Mouse (Mus musculus): ENCODE data around the gene Brf1. TPM values are rescaled to one million over a fixed set of nuclear protein-coding genes. Genes with fewer than 3 reads are reported as not detected.

Gene Brf1
- polyA plus RNA-seq, 1 experiment from 2014 or later, result 75.5 TPM

DNA sequence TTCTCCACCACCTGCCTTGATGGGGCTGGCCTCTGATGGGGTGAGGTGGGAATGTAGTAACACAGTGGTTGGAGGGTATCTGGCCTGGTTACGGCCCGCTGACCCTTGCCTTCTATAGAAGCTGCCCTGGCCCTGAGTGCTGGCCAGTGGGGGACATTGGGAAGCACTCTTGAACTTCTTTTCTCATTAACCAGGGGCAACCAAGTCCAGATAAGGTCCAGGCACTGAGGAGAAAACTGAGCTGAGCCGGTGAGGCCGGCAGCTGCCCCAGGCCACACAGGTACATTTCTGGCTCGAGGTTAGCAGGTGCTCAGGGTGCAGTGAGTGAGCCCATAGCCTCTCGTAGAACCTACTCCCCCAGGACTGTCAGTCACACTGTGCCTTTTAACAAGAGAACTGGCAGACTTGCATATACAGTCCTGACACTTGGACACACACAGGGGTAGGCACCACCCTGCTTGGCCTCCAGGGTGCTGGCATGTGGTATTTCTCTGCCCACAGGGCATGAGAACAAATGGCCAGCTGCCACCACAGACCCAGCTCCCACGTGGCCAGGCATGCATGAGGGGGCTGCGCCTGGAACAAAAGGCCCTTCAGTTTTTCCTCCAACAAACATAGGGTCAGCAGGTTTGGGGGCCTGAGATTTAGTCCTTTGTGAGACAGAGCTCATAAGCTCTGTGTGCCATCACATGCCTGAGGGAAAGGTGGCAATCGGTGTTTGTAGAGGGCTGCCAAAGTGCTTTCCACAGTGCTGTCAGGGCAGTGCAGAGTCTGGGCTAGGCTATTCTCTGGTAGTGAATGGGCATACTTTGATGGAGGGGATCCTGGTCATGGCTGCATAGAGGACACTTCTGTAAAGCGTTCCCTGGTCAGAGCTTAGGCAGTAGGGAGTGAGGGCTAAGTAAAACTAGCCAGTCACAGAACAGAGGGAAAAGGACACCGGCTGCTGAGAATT, 32.1 kb upstream of the Brf1 start:
- Histone ChIP-seq H3K4me2 (replicated peaks) (no peak overlapping the region; the same call in 1 of the 2 replicates), H3K9ac (0 out of 2 replicates have a peak overlapping the region, but pooled peaks have one; percentile 4), H3K27me3 (no peaks in the 10 kb centered on the region), H3K4me1 (peaks cover 35% of the 10 kb centered on the region), H3K9me3 (replicated peaks) (no peaks in the 10 kb centered on the region), H3K4me3 (no peak overlapping the region), H3K36me3 (0 out of 2 replicates have a peak, but pooled peaks cover 1% of the 10 kb centered on the region), H3K27ac (peak overlapping the region; percentile 55)
- ATAC-seq (ENCODE audit: low FRiP score), result peak; percentile 56
- 65% methylated on average over 11 of the region's 11 CpGs for WGBS

DNA sequence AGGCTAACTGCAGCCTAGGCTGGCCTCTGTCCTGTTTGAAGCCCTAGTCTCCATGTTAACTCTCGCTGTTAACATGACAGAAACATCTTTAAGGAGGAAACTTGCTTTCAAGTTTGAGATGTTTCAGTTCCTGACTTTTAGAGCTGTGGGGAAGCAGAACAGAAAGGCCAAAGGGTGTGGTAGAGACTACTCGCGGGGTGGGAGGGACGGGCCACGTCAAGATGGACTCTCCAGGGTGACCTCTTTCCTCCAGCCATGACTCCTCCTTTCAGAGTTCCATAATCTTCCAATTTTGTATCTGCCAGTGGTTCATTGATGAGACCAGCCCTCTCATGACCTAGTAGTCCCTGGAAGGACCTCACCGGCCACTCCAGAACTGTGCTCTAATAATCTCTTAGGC, 30.9 kb upstream of the Brf1 start:
- 91% methylated on average over 6 of the region's 6 CpGs for WGBS
- Histone ChIP-seq H3K4me3 (no peak overlapping the region), H3K27ac (no peak overlapping the region), H3K9ac (no peak overlapping the region), H3K36me3 (peaks cover 6% of the 10 kb centered on the region; the same call in 1 of the 2 replicates), H3K9me3 (replicated peaks) (no peaks in the 10 kb centered on the region), H3K27me3 (no peaks in the 10 kb centered on the region), H3K4me2 (replicated peaks) (no peak overlapping the region), H3K4me1 (peaks cover 41% of the 10 kb centered on the region)
- no peak for ATAC-seq (ENCODE audit: low FRiP score)

DNA sequence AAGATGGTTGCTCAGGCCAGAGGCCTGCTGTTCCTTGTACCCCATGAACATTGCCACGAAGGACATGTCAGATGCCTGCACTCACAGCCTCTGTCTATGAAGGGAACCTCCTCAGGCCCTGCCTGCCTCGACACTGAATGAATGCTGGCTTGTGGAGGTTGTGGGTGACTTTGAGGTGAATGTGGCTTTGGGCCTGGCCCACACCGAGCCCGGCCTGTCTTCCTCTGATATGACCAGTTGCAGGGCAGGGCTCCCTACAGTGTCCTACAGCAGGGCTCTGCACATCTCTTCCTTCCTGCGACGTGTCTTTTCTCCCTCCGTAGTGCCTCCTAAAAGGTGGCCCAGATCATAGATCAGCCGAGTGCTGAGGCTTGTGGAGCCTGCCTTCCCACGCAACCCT, 30.5 kb upstream of the Brf1 start:
- WGBS, result 86% methylated on average over 9 of the region's 9 CpGs
- H3K4me3 ChIP-seq, result no peak overlapping the region
- no peak overlapping the region for H3K9ac ChIP-seq
- no peak overlapping the region for H3K4me2 ChIP-seq (replicated peaks)
- no peaks in the 10 kb centered on the region for H3K9me3 ChIP-seq (replicated peaks)
- H3K4me1 ChIP-seq, result peaks cover 41% of the 10 kb centered on the region
- no peak for ATAC-seq (ENCODE audit: low FRiP score)
- no peaks in the 10 kb centered on the region for H3K27me3 ChIP-seq
- no peak overlapping the region for H3K27ac ChIP-seq
- H3K36me3 ChIP-seq, result peaks cover 6% of the 10 kb centered on the region

DNA sequence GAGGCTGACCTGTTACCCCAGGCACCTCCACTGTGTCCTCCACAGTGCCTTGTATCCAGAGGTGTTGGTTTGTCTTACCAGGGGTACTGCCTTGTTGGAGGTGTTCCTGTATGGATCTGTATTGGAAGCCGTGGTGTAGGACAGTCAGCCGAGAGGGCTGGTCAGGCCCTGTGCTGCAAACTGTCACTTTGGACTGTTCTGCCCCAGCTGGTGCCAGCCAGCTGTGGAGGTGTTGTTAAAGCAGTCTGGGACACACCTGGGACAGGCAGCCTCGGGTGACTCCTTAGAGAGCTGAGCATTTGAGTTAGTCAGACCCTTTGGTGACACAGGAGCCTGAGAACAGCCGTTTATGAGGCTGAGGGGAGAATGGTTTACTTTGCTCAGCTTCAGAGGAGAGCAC, 29.5 kb upstream of the Brf1 start:
- no peak overlapping the region for H3K9ac ChIP-seq
- ATAC-seq (ENCODE audit: low FRiP score), result no peak
- peaks cover 9% of the 10 kb centered on the region for H3K36me3 ChIP-seq
- WGBS, result 76% methylated on average over 4 of the region's 4 CpGs
- peaks cover 41% of the 10 kb centered on the region for H3K4me1 ChIP-seq
- 0 out of 2 replicates have a peak overlapping the region, but pooled peaks have one; percentile 9 for H3K27ac ChIP-seq
- H3K4me3 ChIP-seq, result no peak overlapping the region
- no peaks in the 10 kb centered on the region for H3K9me3 ChIP-seq (replicated peaks)
- H3K27me3 ChIP-seq, result no peaks in the 10 kb centered on the region
- H3K4me2 ChIP-seq (replicated peaks), result no peak overlapping the region

DNA sequence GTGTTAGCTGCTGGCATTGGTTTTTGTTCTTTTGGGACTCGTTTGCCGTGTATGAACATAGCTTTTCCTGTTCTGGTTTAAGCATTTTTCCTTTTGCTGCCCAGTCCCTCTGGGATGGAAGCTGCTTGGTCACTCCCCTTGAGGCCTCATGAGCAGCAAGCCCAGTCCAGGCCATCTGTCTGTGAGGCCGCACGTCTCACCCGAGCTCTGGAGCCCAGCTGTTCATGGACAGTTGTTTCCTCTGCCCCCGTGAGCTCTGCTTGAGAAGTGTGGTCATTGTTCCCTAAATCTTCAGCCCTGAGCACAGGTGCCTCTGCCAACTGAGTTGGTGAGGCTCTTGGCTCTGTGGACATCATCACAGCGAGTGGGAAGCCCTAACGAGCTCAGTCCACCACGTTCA, 28.4 kb upstream of the Brf1 start:
- peak overlapping the region; percentile 53 for H3K27ac ChIP-seq
- no peaks in the 10 kb centered on the region for H3K27me3 ChIP-seq
- peaks cover 9% of the 10 kb centered on the region for H3K36me3 ChIP-seq
- no peak for ATAC-seq (ENCODE audit: low FRiP score)
- 62% methylated on average over 9 of the region's 9 CpGs for WGBS
- H3K4me3 ChIP-seq, result no peak overlapping the region
- no peak overlapping the region for H3K4me2 ChIP-seq (replicated peaks)
- H3K4me1 ChIP-seq, result peaks cover 41% of the 10 kb centered on the region
- no peak overlapping the region for H3K9ac ChIP-seq
- H3K9me3 ChIP-seq (replicated peaks), result no peaks in the 10 kb centered on the region

DNA sequence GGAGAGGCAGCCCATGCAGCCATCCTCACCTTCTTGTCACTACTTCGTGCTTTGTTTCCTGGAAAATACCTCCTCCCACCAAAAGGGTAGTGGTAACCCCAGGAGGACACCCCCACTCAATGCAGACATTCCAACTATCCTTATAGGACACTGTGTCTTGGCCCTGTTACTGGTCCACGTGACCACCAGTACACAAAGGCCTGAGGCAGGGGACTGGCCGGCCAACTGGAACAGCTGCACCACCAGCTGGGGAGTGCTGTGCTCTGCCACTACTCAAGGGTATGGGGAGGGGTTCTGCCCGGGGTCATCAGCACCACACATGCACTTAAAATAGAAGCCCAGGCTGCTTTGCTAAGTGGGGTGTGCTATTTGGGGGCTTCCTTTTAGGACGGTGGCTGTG, 27.6 kb upstream of the Brf1 start:
- Histone ChIP-seq H3K36me3 (peaks cover 13% of the 10 kb centered on the region), H3K9ac (no peak overlapping the region), H3K9me3 (replicated peaks) (no peaks in the 10 kb centered on the region), H3K4me1 (peaks cover 34% of the 10 kb centered on the region), H3K4me3 (no peak overlapping the region), H3K27me3 (no peaks in the 10 kb centered on the region), H3K27ac (peak overlapping the region; percentile 53), H3K4me2 (replicated peaks) (no peak overlapping the region)
- peak; percentile 59 for ATAC-seq (ENCODE audit: low FRiP score)
- 51% methylated on average over 5 of the region's 5 CpGs for WGBS

DNA sequence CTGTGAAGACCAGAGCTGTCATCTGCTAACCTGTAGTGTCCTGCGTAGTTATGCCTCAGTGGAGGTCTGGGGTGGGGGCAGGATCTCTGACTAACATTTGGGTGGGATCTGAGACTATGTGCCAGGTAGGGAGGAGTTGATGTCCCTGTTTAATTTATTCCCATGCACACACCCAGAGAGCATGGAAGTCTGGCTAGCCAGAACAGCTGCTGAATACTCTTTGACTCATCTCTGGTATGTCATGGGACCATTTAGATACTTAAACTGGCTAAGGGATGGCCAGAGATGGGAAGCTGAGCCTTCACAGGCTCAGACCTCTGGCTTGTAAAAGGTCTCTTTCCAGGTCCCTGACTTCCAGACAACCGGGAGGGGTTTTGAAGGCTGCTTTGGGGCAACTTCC, 27.0 kb upstream of the Brf1 start:
- Histone ChIP-seq H3K9me3 (replicated peaks) (no peaks in the 10 kb centered on the region), H3K36me3 (peaks cover 16% of the 10 kb centered on the region), H3K27ac (peak overlapping the region; percentile 53; the same call in 1 of the 2 replicates), H3K4me1 (peaks cover 29% of the 10 kb centered on the region), H3K4me2 (replicated peaks) (no peak overlapping the region), H3K9ac (no peak overlapping the region), H3K4me3 (no peak overlapping the region), H3K27me3 (no peaks in the 10 kb centered on the region)
- 91% methylated on average over 2 of the region's 2 CpGs for WGBS
- ATAC-seq (ENCODE audit: low FRiP score), result no peak

DNA sequence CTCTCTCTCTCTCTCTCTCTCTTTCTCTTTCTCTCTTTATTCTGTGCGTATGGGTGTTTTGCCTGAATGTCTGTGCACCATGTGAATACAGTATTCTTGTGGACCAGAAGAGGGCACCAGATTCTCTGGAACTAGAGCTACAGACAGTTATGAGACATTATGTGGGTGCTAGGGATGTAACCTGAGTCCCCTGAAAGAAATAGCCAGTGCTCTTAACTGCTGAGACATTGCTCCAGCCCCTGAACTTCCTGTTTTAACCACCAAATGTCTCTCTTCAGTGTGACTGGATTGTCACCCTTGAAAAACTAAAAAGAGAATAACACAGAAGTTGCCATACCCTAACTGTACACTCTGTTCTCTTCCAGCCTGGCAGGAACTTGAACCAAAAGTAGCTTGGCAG, 26.1 kb upstream of the Brf1 start:
- Histone ChIP-seq H3K9me3 (replicated peaks) (no peaks in the 10 kb centered on the region), H3K4me1 (peaks cover 21% of the 10 kb centered on the region), H3K36me3 (peaks cover 19% of the 10 kb centered on the region), H3K27me3 (no peaks in the 10 kb centered on the region), H3K27ac (no peak overlapping the region), H3K9ac (no peak overlapping the region), H3K4me2 (replicated peaks) (no peak overlapping the region), H3K4me3 (no peak overlapping the region)
- no peak for ATAC-seq (ENCODE audit: low FRiP score)
- 97% methylated on average over 1 of the region's 1 CpGs for WGBS

DNA sequence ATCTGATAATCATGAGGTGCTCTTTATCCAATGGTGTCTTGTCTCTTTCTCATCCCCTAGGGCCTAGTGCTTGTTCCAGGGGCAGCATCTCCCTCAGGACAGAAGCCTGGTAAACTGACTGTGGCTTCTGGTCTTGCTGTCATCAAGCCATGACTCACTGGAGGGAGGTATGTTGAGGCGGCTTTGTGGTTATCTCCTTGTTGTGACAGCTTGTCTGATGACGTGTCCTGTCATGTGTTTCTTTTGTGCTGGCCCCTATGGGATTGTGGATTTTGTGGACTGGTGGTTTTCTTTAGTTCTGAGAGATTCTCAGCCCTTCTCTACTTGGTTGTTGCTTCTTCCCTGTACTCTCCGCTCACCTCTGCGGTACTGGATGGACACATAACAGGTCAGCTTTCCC, 22.6 kb upstream of the Brf1 start:
- WGBS, result 83% methylated on average over 4 of the region's 4 CpGs
- no peak for ATAC-seq (ENCODE audit: low FRiP score)
- Histone ChIP-seq H3K36me3 (peaks cover 29% of the 10 kb centered on the region), H3K4me1 (peaks cover 11% of the 10 kb centered on the region), H3K9ac (no peak overlapping the region), H3K4me2 (replicated peaks) (no peak overlapping the region), H3K27me3 (no peaks in the 10 kb centered on the region), H3K9me3 (replicated peaks) (no peaks in the 10 kb centered on the region), H3K4me3 (no peak overlapping the region), H3K27ac (no peak overlapping the region)

DNA sequence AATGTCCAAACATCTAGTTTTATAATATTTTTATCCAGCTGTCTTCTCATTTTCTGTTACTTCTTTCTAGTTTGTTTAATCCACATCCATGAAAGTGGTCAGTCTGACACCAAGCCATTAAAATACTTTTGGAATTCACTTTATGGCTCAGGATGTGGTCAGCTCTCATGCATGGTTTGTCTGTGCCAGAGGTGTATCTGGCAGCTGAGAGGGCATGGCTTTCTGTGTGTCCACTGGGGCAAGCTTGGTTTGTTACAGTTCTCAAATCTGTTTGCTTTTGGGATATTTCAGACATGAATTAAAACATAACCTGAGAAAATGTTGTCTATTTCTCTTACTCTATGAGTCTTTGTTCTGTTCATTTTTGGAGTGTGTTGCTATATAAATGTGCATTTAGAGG, 21.0 kb upstream of the Brf1 start:
- peaks cover 23% of the 10 kb centered on the region for H3K36me3 ChIP-seq

DNA sequence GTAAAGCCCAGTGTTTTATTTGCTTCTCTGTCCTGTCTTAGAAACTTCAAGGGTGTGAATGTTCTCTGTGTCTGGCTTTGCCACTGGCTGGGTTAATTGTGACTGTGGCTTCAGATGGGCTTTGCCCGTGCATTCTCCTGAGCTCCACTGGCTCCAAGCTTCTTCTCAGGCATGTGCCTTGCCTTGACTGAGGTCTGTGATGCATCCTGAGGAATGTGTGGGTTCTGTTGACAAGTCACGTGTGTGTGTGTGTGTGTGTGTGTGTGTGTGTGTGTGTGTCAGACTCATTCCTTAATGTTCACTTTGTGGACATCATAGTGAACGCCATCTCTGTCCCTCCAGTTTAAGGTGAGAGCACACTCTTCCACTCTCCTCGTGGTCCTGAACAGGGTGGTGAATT, 18.3 kb upstream of the Brf1 start:
- Histone ChIP-seq H3K27me3 (no peaks in the 10 kb centered on the region), H3K4me1 (peaks cover 26% of the 10 kb centered on the region), H3K9me3 (replicated peaks) (no peaks in the 10 kb centered on the region), H3K9ac (no peak overlapping the region), H3K4me2 (replicated peaks) (no peak overlapping the region), H3K4me3 (no peak overlapping the region), H3K27ac (no peak overlapping the region), H3K36me3 (peaks cover 20% of the 10 kb centered on the region)
- no peak for ATAC-seq (ENCODE audit: low FRiP score)
- 88% methylated on average over 4 of the region's 4 CpGs for WGBS

More for the DNA sequence above, 21.0 kb upstream of the Brf1 start:
- no peak for ATAC-seq (ENCODE audit: low FRiP score)
- no peak overlapping the region for H3K9ac ChIP-seq
- H3K4me1 ChIP-seq, result peaks cover 9% of the 10 kb centered on the region
- H3K4me3 ChIP-seq, result no peak overlapping the region
- H3K9me3 ChIP-seq (replicated peaks), result no peaks in the 10 kb centered on the region
- H3K27ac ChIP-seq, result no peak overlapping the region
- no peak overlapping the region for H3K4me2 ChIP-seq (replicated peaks)
- H3K27me3 ChIP-seq, result no peaks in the 10 kb centered on the region

DNA sequence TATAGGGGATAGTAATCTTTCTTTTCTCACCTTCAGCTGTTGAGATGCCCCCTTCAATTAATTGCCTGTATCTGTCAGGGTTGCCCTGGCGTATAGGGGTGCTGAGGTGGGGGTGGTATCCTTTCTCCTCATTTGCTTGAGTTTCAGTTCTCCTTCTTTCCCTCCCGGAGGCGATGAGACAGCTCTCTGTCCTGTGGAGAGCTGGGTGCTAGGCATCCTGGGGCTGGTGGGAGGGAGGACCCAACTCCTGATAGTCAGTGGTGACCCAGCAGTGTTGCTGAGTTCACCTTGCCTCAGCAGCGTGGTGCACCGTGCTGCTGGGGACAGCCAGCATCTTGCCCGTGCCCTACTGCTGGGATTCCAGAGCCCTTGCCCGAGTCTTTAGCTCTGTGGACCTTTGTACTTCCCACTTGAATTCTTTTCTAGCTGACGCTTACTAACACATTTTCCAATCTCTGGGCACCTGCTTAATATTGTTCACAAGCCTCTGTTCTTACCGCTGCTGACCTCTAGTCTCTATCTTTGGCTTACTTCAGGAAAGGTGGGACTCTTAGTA, 17.0 kb upstream of the Brf1 start:
- peaks cover 39% of the 10 kb centered on the region for H3K4me1 ChIP-seq
- no peaks in the 10 kb centered on the region for H3K9me3 ChIP-seq (replicated peaks)
- 83% methylated on average over 9 of the region's 9 CpGs for WGBS
- no peak overlapping the region for H3K9ac ChIP-seq
- no peak overlapping the region for H3K4me3 ChIP-seq
- H3K27ac ChIP-seq, result no peak overlapping the region
- no peak for ATAC-seq (ENCODE audit: low FRiP score)
- H3K27me3 ChIP-seq, result no peaks in the 10 kb centered on the region
- H3K4me2 ChIP-seq (replicated peaks), result no peak overlapping the region
- peaks cover 13% of the 10 kb centered on the region for H3K36me3 ChIP-seq
